Mouse (Mus musculus) erythroblast, embryonic 14.5 days (primary cell): ENCODE data around the gene P2rx7.

Experiments
- GATA1 ChIP-seq: IDR thresholded peaks from 2 replicates; pipeline ENCODE4 v1.6.1; 2012; ENCODE audit warnings: low read length, inconsistent platforms, mixed read lengths
- TAL1 ChIP-seq: IDR thresholded peaks from 3 replicates; pipeline ENCODE4 v1.6.1; 2012; ENCODE audit warnings: low read length, inconsistent platforms, mixed read lengths

DNA sequence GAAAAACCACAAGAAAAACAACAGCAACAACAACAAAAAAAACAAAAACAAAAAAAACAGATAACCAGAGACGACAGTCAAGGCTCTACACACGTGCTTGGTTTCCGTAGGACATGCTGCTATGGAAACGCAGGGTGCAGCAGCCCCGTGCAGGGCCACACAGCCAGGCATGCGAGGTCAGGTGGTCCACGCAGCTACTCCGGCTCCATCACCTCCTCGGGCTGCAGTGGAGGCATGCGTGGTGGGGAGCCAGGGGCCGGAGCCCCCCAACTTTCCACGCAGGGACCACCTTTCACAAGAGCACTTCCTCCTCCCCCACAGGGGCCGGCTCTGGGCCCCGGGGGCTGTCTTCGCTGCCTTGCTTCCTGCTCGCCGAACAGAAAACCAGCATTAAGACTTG is 90.2 kb downstream of the P2rx7 start:
- no peak for TF ChIP-seq GATA1
- no peak for TF ChIP-seq TAL1
